Mouse (Mus musculus) C2C12 (cell line): ENCODE measurements around the gene Nek4.

Experiments used
- CEBPB ChIP-seq: IDR thresholded peaks from one replicate; pipeline ENCODE4 v1.6.1; 2011; ENCODE audit warnings: low read depth, mild to moderate bottlenecking, control low read depth, moderate library complexity
- CTCF ChIP-seq: IDR thresholded peaks from one replicate; pipeline ENCODE4 v1.5.1; 2011; ENCODE audit not compliant: control insufficient read depth, insufficient read depth, insufficient read length
- USF1 ChIP-seq: IDR thresholded peaks from one replicate; pipeline ENCODE4 v1.6.1; 2011; ENCODE audit warnings: low read depth, mild to moderate bottlenecking, control low read depth, moderate library complexity

GRCm38 (mm10) chr14:30923375-30924105 is 27.6 kb upstream of the Nek4 start, which contains the start of gene Itih3:
- TF ChIP-seq CTCF: no peak
- no peak for TF ChIP-seq USF1
- no peak for TF ChIP-seq CEBPB
